Mouse (Mus musculus): ENCODE measurements around the gene Hibadh.
"Not testable (repeated sequence)": the region's sequence is repeated elsewhere in the genome, so short reads cannot be mapped to it uniquely, and the experiment has no call there.

The Hibadh gene

DNA sequence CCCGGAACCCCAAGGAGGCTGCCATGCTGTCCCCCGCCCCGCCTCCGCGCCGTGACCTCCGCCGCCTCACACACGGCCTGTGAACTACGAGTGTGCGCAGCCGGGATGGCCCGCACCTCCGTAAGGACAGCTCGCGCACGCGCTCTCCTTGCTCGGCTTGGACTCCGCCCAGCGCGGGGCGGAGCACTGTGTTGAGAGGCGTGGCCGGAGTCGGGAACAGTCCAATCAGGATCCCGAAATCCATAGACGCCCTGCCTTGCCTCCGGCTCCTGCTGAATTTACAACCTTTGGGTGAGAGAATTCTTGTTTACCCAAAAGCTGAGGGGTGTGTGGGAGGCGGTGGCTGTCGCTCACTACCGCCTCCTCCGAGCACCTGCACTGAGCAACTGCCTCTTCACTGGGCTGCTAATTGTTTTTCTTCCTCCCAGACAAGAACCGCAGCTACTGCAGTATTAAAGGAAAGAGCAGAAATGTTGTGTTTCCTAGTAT lies at the start of gene Hibadh:
TSS of gene Hibadh (minus strand) at position 166 of the 489 bp plus-strand sequence.
- in situ Hi-C loops (cut with MboI; ENCODE audit: low sequenced_read_pairs): no loop called here

DNA sequence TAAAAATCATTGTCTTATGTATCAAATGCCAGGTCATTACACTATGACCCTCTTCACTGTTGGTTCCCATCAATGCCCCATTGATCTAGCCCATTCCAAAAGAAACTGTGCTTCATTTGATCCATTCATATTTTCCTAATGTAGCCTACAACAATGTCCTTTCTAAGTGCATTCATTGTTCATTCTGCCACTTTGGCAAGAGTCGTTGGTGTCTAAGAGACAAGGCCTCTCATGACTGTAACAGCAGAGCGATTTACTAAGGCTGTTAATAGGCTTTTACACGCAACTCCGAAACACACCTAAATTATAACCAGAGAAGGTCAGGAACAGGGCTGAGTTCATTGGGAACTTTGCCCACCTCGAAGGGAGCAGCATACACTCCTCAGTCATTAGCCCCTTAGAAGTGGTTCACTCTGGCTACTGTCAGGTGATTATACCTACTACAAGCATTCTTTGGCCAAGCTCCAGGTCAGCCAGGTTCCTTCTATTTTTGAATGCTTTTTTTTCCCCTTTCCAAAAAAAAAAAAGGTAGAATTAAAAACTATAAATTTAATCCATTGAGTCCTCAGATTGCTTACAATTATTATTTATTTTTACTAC lies 46.8 kb upstream of the Hibadh start:
- in situ Hi-C loops (cut with MboI; ENCODE audit: low sequenced_read_pairs): no loop called here

DNA sequence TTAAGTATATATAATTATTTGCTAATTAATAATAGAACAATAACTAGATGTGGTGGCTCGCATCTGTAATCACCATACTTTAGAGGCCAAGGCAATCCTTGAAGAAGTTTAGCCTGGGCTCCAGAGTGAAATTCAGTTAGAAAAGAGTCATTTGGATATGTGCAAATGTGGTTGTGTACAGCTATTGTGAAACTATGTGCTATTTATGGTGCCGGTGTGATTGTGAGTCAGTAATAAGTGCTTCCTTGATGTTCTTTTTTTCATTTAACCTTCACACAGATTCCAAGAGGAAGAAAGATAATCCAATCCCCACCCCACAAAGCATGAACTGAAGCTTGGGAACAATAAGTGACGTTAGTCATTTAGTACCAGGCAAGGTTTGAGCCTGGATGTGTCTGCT lies 42.4 kb upstream of the Hibadh start:
- in situ Hi-C loops (cut with MboI; ENCODE audit: low sequenced_read_pairs): no loop called here

DNA sequence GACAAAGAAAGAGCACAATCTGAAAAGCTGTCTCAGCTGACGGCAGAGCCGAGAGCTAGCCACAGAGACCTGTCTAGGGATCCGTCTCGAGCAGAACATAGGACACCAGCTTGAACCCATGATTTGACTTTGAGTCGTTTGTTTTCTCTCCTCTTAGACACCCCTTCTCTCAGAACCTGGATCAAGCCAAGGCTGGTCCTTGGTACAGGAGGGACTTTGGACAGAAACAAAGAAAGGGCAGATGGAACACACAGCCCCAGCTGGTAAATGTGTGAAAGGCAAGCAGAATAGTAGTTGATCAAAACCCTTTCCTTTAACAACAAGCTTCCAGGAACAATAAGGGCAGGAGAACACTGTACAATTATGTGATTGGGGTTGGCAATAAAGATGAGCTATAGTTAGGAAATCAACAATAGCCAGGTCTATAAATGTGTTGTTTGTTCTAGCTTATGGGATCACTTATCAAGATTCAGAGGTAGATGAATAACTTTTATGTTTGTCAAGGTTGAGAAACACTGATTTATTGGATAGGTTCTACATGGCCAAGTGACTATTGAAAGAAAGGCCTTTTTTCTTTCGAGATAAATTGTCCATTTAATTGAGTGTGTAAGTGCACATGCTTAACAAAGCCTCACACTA lies 41.8 kb upstream of the Hibadh start:
- in situ Hi-C loops (cut with MboI; ENCODE audit: low sequenced_read_pairs): no loop called here

DNA sequence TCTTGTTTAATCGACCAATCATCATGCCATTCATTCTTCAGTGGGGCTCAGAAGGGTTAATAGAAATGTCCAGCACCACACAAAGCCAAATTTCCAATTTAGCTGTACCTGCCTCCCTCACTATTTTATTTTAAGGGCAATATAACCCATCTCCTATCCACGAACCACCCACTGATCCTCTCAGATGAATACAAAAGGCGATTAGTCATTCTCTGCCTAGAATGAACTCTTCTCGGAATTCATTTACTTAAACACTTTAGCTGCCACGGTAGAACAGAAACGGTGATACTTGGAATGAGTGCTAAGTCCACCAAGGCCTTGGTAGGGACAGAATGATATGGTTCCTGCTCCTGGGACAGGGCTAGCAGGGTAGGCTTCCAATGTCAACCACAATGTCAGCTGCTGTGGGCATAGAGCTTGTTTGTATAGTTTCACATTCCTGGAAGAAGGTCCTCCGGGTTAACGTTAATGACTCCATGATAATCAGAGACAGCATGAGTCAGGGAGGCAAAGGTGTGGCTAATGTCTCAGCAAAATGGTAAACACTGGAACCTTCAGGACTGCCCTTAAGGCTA lies 40.4 kb upstream of the Hibadh start:
- in situ Hi-C loops (cut with MboI; ENCODE audit: low sequenced_read_pairs): no loop called here

DNA sequence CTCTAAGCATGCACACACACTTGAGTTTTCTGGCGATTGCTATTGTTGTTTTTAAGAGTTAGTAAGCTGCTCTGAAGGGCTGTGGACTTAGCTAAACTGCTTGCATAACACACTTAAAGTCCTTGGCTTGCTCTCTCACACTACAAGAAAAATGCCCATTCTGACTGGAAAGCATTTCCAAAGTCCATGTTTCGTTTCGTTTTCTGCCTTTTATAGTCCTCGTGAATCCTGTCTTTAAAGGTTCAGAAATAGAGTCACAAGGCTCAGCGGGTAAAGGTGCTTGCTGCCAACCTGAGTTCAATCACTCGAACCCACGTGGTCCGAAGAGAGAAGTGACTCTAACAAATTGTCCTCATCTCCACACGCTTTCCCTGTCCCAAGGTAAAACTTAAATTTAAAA lies 39.4 kb upstream of the Hibadh start:
- in situ Hi-C loops (cut with MboI; ENCODE audit: low sequenced_read_pairs): no loop called here

DNA sequence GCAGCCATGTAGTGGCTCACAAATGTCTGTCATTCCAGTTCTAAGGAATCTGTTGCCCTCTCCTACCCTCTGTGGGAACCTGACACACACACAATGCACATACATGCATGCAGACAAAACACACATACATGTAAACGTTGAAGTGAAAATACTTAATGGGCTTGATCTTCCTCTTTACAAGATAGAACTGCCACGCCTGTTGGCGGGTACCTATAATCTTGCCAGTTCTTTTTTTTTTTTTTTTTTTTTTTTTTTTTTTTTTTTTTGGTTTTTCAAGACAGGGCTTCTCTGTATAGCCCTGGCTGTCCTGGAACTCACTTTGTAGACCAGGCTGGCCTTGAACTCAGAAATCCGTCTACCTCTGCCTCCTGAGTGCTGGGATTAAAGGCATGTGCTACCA lies 37.3 kb upstream of the Hibadh start:
- in situ Hi-C loops (cut with MboI; ENCODE audit: low sequenced_read_pairs): not testable (repeated sequence)

DNA sequence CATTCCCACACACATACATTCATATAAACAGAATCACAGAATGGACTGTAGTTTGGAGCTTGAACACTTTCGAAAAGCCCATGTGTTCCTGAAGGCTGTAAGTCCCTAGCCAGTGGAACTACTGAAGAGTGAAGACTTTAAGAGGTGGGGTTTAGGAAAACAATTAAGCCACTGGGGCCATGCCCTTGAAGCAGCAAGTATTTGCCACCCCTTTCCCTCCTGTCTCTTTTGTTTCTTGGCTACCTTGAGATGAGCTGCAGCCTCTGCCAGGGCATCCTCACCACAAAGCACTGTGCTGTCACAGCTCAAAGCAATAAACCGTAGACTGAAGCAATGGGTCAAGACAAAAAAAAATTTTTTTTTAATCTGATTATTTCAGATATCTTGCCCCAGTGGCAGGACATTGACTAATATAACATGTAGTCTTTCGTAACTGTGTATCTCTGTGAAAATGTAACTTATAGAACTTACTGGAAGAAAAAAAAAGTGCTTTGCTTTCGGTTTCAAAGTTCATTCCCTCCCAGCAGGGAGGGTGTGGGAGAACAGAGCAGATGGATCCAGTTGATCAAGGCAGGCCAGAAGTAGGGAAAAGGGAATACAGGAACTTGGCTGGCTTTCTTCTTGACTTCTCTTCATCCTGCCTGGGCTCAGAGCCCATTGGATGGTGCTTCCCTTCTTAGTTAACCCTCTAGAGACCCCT lies 35.2 kb upstream of the Hibadh start:
- in situ Hi-C loops (cut with MboI; ENCODE audit: low sequenced_read_pairs): no loop called here

DNA sequence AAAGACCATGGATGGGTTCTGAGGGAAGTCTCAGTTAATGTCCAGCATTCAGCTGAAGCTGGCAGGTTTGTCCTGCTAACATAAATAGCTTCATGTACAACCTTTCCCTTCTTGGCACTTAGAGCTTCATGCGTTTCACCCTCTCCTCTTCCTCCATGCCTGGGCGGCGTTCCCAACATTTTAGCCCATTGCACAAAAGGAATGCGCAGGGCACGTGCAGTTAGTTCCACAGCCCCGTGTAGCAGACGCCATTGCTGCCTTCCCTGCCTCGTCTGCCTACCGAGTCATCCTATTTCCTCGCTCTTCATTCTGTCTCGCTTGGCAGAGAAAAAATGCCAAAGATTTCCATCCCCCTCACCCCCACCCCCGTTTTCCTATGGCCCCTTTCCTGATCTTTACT lies 34.4 kb upstream of the Hibadh start:
- in situ Hi-C loops (cut with MboI; ENCODE audit: low sequenced_read_pairs): no loop called here

DNA sequence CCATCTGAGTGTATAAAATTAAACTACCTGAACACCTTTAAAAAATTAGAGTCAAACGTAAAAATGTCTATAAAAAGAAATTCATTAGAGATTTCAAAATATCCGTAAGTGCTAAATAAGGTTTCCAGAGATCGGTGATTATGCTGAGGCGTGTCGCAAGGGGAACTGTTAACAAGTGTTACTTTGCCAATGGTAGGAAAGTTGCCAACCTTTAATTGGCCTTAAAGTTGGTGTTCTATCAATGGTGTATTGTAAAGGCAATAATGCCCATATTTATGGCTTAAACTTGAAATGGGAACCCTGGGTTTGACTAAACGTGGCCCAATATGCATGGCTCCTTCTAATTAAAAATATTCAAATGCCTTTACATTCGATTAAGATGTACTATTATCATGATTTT lies 33.5 kb upstream of the Hibadh start:
- in situ Hi-C loops (cut with MboI; ENCODE audit: low sequenced_read_pairs): no loop called here

DNA sequence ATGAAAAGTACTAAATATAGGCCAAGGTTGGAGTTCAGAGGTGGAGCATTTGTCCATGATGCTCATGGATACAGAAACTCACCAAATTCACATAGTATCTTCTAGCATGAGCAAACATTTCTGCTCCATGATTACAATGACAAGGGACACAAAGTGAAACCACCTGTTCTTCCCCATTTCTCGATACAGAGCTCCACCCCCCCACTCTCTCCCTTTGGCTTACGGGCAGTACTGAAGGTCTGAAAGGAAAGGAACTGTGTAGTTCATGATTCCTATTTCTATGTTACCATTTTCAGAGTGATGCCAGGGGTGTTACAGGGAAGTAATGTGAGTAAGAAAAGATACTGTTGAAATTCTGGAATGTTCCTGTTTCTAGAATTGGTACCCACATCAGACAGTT lies 32.4 kb upstream of the Hibadh start:
- in situ Hi-C loops (cut with MboI; ENCODE audit: low sequenced_read_pairs): no loop called here

DNA sequence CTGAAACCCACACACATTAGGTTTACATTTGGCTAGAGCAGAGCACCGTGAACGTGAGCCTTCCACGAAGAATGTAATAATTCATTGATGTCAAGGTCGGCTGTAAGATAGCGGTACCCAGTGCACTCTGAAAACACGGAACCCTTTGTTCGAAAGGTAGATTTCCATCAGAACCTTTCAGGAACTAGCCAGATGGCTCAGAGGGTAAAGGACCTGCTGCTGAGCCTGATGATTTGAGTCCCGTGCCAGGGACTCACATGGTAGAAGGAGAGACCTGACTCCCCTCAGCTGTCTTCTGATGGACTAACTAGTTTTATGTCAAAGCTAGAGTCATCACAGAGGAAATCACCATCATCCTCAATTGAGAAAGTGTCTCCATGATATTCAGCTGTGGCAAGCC lies 31.6 kb upstream of the Hibadh start:
- in situ Hi-C loops (cut with MboI; ENCODE audit: low sequenced_read_pairs): no loop called here

DNA sequence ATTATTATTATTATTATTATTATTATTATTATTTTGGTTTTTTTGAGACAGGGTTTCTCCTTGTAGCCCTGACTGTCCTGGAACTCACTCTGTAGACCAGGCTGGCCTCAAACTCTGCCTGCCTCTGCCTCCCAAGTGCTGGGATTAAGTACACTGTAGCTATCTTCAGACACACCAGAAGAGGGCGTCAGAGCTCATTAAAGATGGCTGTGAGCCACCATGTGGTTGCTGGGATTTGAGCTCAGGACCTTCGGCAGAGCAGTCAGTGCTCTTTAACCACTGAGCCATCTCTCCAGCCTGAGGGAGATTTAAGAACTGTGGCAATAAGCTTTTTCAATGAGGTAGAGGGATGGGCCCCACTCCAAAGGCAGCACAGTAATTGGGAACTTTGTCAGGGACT lies 29.7 kb upstream of the Hibadh start:
- in situ Hi-C loops (cut with MboI; ENCODE audit: low sequenced_read_pairs): not testable (repeated sequence)

DNA sequence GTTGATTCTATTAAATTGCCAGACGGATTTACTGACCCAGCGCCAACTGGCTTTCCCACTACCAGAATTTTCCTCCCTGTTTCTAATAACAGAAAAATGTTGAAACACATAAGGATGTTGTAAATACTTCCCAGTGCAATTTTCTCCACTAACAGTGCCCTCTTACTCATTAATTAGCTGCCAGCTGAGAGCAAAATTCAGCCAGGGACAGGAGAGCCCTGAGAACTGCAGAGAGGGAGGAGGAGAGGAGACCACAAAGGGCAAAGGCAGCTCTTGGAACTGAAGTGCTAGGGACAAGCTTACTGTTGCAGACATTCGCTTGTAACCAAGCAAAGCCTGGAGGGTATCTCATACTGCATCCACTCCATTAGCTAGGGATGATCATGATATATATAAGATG lies 27.5 kb upstream of the Hibadh start:
- in situ Hi-C loops (cut with MboI; ENCODE audit: low sequenced_read_pairs): no loop called here

DNA sequence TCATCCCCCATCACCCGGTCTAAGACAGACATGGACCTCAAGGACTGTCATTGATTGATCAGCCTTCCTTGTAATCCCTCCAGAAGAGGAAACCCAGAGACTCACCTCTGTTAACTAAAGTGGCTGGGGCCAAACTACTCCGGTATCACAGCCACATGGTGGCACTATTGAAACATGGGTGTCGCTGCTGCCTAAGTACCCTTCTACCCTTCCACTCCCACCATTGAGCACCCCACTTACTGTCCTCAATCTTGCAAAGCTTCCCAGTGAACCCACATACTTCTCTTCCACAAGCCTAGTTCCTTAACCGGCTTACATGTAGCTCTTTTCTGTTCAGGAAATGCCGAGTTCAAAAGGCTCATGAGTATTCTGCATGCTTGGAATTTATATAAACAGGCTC lies 22.8 kb upstream of the Hibadh start:
- in situ Hi-C loops (cut with MboI; ENCODE audit: low sequenced_read_pairs): no loop called here

DNA sequence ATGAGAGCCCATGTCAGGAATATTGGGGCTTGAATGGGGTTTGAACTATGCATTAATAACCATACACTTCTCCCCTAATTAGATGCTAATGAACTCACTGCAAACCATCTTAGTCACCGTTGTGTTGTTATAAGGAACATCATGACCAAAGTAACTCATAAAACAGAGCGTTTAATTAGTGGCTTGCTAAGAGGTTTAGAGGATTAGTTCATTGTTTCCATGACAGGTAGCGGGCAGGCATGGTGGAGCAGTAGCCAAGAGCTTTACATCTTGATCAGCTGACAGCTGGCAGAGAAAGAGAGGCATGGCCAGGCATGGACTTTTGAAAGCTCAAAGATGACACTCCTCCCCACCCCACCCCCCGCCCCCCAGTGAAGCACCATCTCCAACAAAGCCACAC lies 15.1 kb upstream of the Hibadh start:
- in situ Hi-C loops (cut with MboI; ENCODE audit: low sequenced_read_pairs): no loop called here

DNA sequence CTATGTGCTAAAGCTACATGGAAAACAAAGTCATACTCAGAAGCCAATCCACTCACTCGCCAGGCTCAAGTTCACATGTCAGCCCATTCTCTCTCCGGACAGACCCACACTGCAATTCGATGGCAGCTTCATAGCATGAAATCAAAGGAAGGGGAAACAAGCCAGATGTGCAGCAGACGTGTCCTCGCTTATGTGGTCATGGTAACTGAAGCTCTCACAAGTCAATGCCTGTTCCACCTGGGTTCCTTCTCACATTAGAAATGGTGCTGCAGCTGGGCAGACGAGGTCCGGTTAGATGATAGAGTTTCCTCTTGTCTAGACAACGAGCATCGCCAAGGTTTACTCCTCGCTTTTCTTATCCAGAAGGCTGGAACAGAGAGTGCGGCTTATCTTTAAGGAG lies 8.6 kb upstream of the Hibadh start:
- in situ Hi-C loops (cut with MboI; ENCODE audit: low sequenced_read_pairs): no loop called here

DNA sequence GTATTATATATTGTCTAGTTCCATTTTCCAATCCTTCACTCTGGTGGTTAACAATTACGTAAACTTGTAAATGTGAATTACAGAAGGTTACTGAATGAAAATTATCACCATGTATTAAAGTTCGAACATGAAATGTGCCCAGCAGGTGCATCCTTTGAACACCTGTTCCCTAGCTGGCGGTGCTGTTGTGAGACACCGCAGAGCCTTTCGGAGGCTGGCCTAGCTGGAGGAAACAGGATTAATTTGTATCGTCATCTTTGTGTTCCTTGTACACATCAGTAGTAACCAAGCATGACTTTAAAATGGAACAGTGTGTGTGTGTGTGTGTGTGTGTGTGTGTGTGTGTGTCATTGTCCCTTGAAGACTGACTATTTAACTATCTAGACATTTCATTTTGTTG lies 7.8 kb upstream of the Hibadh start:
- in situ Hi-C loops (cut with MboI; ENCODE audit: low sequenced_read_pairs): no loop called here

DNA sequence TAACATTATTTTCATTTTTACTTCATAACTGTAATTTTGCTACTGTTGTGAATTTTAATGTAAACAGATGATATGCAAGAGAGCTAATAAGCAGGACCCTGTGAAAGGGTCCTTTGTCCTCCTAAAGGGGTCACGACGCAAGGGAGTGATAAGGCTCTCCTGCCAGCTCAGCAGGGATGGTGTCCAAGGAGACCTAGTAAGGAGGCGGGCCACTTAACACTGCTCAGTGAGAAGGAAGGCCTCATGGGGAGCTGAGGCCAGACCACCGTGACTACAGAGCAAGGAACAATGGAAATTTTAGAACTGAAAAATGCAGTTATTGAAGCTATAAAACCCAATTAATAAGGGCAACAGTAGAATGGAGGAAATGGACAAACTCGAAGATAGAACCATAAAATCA lies 5.7 kb upstream of the Hibadh start:
- in situ Hi-C loops (cut with MboI; ENCODE audit: low sequenced_read_pairs): no loop called here

DNA sequence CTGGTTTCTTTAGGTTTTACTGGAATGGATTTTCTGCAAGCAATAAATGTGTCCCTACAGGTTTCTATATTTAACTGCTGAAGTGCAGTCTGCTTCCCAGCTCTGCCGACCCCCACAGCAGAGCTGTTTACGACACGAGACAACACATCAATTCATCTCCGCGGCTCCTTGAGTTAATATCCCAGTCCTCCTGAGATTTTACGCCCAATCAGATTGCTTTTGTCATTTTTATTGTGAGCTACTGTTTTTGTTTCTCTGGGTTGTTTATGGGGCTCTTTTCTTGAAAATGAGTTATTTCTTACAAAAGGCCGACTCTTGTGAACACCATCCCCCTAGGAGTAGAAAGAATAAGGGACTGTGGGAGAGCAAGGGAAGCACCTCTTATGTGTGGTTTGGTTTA lies 2.0 kb upstream of the Hibadh start:
- in situ Hi-C loops (cut with MboI; ENCODE audit: low sequenced_read_pairs): no loop called here

DNA sequence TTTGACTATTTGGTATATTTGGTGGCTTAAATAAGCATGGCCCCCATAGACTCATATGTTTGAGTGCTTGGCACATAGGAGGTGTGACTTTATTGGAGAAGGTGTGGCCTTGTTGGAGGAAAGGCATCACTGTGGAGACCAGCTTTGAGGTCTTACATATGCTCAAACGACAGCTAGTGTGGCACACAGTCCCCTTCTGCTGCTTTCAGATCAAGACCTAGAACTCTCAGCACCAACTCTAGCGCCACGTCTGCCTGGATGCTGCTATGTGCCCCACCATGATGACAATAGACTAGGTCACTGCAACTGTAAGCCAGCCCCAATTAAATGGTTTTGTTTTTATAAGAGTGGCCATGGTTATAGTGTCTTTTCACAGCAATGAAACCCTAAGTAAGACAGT lies 887 bp upstream of the Hibadh start:
- in situ Hi-C loops (cut with MboI; ENCODE audit: low sequenced_read_pairs): no loop called here
